Mouse (Mus musculus): ENCODE results near the gene Fpr2. TPM values are rescaled to one million over a fixed set of nuclear protein-coding genes. Genes with fewer than 3 reads are reported as not detected.
"Not testable (repeated sequence)": the region's sequence is repeated elsewhere in the genome, so short reads cannot be mapped to it uniquely, and the experiment has no call there.

The Fpr2 gene
- polyA plus RNA-seq, 1 experiment = 0.58 TPM

GRCm38 (mm10) chr17:17879347-17879746 is 8.3 kb upstream of the Fpr2 start:
- DNase-seq (ENCODE audit: extremely low spot score in 1 of 2, low spot score in 1 of 2) = no peak

GRCm38 (mm10) chr17:17882672-17883071 is 5.0 kb upstream of the Fpr2 start:
- no peak for DNase-seq (ENCODE audit: extremely low spot score in 1 of 2, low spot score in 1 of 2)

- no peak for DNase-seq (ENCODE audit: extremely low spot score in 1 of 2, low spot score in 1 of 2)
These were observed 3.8 kb upstream of the Fpr2 start, which contains the start of gene Fpr1 for GRCm38 (mm10) chr17:17883840-17884239. TSS of gene Fpr1 (minus strand) at chr17:17883940.

- no peak for DNase-seq (ENCODE audit: extremely low spot score in 1 of 2, low spot score in 1 of 2)
These were observed 2.3 kb downstream of the Fpr2 start for GRCm38 (mm10) chr17:17889732-17890425.

GRCm38 (mm10) chr17:17896039-17896438 is 8.4 kb downstream of the Fpr2 start:
- peak in 1 of 2 experiments; percentile 66 for DNase-seq (ENCODE audit: extremely low spot score in 1 of 2, low spot score in 1 of 2)

- DNase-seq (ENCODE audit: extremely low spot score in 1 of 2, low spot score in 1 of 2) = peak in 1 of 2 experiments; percentile 40
These were observed 11.6 kb downstream of the Fpr2 start for GRCm38 (mm10) chr17:17899268-17899667.

- DNase-seq (ENCODE audit: extremely low spot score in 1 of 2, low spot score in 1 of 2) = no peak
These were observed 13.1 kb downstream of the Fpr2 start for GRCm38 (mm10) chr17:17900768-17901167.

GRCm38 (mm10) chr17:17909636-17910421 is 22.2 kb downstream of the Fpr2 start:
- peak; percentile 82 to 83 for DNase-seq (ENCODE audit: extremely low spot score in 1 of 2, low spot score in 1 of 2)

- DNase-seq (ENCODE audit: extremely low spot score in 1 of 2, low spot score in 1 of 2) = not testable (repeated sequence)
These were observed 25.0 kb downstream of the Fpr2 start for GRCm38 (mm10) chr17:17912618-17913017.

- no peak for DNase-seq (ENCODE audit: extremely low spot score in 1 of 2, low spot score in 1 of 2)
These were observed 29.8 kb downstream of the Fpr2 start for GRCm38 (mm10) chr17:17917376-17917775.

- DNase-seq (ENCODE audit: extremely low spot score in 1 of 2, low spot score in 1 of 2) = no peak
These were observed 30.2 kb downstream of the Fpr2 start for GRCm38 (mm10) chr17:17917782-17918181.

Other genes with a start within 250 kb of the Fpr2 start
- gene Vmn2r90, start 184.1 kb upstream of the Fpr2 start, polyA plus RNA-seq (2012; rRNA removed) = not detected in 2 replicates
- gene Spaca6, start 60.7 kb upstream of the Fpr2 start, polyA plus RNA-seq (2012; rRNA removed) = 111 and 119 TPM in 2 replicates
- 0.46 and 0.57 TPM in 2 replicates for gene Has1, start 32.6 kb upstream of the Fpr2 start, polyA plus RNA-seq (2012; rRNA removed)
- gene Fpr1, start 3.9 kb upstream of the Fpr2 start, polyA plus RNA-seq (2012; rRNA removed) = not detected in 2 replicates
- not detected in 2 replicates for gene Fpr3, start within 50 bp of the Fpr2 start, polyA plus RNA-seq (2012; rRNA removed)
- gene Fpr-rs4, start 133.9 kb downstream of the Fpr2 start, polyA plus RNA-seq (2012; rRNA removed) = not detected in 2 replicates
- not detected in 2 replicates for gene Vmn2r124, start 161.6 kb downstream of the Fpr2 start, polyA plus RNA-seq (2012; rRNA removed)
- gene Vmn2r91, start 197.2 kb downstream of the Fpr2 start, polyA plus RNA-seq (2012; rRNA removed) = not detected in 2 replicates